Mouse (Mus musculus) common myeloid progenitor, adult 5-6 weeks (primary cell): ENCODE data around the gene Ralgapa2. TPM values are rescaled to one million over a fixed set of nuclear protein-coding genes. Genes with fewer than 3 reads are reported as not detected.

Experiments
- ATAC-seq: replicated peaks from 2 replicates; pipeline ENCODE4 v1.8.0; 2016; ENCODE audit warnings: low read depth, mild to moderate bottlenecking, moderate TSS enrichment, inconsistent platforms; ENCODE audit not compliant: poor library complexity, severe bottlenecking
- total RNA-seq: library from RNA; stranded (forward); fragments of 200-1000, 187-1606 nt; gene quantifications from 2 replicates; pipeline ENCODE4 v1.2.3, GENCODE M21; 2017

Ralgapa2 gene
- total RNA-seq, 1 experiment from 2014 or later: 24.2 TPM

DNA sequence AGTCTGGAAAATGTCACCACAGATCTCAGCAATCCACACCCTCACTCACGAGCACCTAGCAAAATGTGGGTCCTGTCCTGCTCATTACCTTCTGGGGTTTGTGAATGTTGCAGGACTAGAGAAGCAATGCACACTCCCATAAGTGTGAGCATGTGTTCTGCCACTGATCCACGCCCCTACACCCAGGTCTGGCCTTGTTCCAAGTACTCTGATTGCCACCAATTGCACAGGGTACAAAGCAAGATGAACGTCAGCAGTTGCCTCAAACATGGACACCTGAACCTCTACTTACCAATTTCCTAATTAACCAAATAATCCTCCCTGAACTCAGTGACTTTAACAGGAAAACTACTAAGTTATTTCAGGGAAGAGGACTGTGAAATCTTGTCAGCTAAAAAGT, 68.1 kb downstream of the Ralgapa2 start:
- ATAC-seq: no peak

DNA sequence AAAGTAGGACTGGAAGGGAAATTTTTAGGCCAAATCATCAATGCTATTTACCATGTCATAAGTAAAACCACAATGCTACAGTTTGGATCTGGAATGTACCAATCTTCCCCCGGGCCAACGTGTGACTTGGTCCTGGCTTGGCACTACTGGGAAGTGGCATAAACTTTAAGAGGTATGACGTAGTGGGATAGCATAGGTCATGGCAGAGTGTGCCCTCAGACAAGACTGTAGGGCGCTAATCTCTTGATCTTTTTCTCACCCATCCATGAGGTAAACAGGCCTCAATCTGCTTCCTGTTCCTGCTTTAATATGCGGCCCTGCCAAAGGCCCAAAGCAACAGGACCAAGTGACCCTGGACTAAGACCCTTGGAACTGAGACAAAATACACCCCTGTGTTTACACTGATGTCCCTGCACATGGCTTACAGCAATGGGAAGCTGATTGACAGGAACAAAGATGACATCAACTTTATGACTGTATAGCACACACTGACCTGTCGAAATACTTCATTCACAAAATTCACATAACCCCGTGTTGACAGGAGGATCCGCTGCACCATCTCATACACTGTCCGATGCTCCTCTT, 68.8 kb downstream of the Ralgapa2 start:
- ATAC-seq: no peak

DNA sequence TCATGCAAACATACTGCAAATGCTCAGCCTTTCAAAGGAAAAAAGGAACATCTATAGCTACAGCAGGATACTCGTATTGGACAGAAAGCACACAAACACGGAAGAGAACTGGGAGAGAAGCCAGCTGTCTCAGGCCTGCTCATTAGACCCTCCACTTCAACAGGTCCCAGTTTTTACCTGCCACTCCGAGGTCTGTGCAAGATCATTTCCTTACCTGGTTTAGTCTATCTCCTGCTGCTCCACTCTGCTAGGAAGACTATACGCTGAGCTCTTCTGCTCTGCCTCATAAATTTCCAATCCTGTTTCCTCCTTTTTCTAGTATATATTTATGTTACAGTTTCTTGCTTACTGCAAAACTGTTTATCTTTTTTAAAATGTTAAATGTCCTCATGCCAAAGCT, 70.4 kb downstream of the Ralgapa2 start:
- no peak for ATAC-seq

DNA sequence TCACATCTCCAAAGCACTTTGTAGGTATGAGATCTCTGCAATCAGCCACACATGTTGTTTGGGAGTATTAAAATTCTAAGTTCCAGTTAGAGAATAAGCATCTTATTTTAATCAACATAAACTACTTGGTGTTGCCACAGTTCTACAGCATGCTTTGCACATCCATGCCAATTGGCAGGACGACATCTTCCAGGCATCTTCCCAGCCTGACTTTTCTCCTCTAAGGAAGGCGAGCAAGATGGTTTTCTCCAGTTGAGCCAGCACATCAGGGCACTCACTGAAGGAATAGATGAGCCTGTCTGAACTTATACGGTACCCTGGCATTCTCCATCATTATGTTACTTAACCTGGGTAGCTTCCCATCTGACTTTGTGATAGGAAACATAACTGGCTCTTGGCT, 83.4 kb downstream of the Ralgapa2 start:
- no peak for ATAC-seq

DNA sequence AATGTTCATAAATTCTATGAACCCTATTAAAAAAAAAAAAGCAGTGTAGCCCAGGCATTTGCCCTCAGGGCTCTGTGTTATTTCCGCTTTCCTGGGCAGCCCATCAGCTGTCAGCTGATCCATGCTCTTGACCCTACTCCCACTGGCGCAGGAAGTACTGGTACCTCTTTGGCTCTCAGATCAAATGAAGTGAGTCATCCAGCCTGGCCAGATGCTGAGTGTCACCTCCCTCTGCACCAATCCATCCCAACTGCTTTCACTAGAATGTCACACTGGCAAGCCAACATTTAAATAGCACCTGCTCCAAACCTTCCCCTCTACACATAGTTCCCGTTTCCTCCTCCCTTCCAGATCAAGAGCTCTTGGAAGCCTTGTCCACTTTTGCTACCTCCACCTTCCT, 84.8 kb downstream of the Ralgapa2 start:
- ATAC-seq: no peak

DNA sequence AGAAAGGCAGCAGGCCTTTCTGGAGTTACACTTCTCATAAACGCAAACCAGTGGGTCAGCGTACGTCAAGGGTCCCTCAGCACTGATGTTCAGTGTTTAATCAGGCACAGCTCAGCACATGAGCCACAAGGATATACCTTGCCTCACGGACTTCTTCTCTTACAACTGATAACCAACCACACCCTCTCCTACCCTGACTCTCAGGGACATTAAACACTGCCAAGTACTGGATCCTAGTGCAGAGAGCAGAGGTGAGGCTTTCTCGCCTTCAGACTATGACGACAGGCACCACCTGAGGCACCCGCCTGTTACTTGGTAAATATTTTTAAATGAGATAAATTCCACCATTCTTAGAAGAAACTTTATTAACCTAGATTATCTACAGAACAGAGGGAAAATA, 85.8 kb downstream of the Ralgapa2 start:
- no peak for ATAC-seq

DNA sequence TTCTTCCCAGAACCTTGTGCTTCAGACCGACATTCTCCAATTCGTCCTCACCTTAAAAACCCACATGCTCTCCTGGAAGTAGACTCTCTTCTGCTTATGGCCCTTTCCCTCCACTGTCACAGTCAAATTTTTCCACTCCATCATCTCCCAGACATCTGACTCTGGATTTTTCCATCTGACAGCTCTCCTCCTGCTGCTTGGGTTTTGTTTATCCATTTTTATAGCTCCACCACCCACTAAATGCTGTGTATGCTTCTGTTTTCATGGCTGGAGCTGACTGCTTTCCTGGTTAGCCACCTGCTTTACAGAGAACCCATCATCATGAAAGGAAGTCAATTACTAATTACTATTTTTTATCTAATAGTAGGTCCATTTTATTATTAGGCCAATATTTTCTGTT, 86.9 kb downstream of the Ralgapa2 start:
- no peak for ATAC-seq

DNA sequence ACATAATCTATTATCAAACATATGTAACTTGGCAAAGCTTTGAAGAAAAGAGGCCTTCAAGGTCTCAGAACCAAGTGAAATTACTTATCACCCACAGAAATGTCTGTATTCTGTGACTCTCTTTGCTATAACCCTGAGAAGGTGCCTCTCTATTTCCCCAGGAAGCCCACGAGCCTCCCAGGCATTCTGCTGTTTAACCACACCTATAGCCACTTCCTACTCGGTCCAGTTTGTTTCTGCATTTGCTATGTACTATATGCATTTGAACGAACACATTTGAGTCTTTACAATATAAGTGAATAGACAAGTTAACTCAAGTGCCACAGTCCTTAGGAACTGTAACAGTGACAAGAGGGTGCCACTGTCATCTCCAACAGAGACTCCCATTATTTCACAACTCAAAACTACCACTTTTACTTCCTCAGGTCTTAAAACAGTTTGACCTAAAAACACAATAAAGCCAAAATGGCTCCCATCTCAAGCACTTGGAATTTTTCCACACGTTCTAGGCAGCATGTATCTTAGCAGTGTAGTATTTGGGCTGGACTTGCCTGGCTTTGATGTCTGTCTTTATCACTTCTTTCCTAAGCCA, 88.3 kb downstream of the Ralgapa2 start:
- ATAC-seq: peak; percentile 68

DNA sequence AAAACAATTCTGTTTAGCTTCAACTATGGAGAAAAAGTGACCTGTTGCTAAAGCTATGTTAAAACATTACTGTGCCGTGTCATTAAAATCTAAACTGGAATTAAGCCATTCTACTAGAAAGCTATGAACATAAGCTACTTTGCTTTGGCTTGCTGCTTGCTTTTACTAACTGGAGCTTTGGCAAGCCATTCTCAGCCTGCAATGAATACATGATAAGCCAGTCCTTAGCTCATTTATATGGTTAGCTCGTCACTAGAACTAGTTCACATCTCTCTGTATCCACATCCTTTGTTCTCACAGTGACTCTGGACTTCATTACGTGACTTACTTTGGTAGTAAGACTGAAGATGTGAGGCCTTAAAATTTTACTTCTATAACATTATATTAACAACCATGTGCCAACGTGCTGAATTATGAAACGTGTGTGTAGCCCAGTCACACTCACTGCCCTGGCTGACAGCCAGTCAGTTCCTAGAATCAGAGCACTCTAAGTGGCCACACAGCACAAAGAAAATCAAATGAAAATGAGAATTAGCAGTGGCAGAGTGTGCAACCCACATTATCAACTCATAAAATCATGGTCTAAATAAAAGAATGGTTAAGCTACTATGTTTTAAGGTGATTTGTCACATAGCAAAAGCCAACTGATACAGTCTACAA, 89.0 kb downstream of the Ralgapa2 start:
- ATAC-seq: no peak

DNA sequence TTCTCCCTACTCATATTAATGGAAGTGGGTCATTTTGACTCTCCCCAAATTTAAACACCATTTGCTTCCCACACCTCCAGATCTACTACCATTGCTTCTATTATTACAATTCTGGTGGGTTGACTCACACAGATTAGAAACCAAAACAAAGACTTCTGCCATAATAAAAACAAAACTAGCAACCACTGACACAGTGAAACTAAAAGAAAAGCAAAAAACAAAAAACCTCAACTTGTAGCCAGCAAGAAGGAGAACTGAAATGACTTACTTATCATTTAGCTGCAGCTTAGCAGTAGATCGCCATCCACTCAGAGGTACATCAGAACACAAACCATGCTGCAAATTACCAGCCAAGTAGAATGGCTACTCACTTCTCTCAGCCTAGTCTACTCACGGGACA, 95.9 kb downstream of the Ralgapa2 start:
- no peak for ATAC-seq

DNA sequence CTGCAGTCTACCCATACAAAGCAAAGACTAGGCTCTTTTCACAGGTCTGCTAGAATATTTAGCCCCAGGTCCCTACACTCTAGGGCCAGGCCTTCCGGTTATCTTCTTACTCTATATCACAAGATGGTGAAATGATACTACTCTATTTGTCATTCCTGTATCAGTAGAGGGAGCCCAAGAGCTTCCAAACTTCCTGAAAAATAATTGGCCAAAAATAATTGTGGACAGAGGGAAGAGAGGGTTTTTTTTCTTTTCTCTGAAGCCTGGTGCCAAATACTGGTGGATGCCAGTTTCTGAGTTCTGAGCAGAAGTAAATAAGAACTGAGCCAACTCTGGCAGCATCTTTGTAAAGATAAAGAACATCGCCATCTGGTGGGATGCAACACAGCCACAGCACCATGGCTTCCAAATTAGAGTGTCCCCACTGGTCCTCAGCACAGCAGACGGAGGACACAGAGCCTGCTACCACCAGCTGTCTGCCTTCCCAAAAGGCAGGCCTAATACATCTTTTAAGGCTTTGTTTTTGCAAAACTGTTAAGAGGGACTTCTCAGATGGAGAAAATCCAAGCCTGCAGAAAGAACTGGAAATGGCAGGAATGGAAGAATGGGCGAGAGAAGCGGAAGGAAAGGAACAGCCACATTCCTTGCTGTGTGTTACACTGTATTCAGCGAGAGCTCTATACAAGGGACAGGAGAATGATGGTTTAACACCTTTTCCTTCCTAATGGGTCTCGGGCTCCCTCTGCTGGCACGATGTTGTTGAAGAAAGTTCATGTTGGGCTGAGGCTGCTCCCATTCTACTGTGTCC, 97.5 kb downstream of the Ralgapa2 start:
- ATAC-seq: peak; percentile 91

DNA sequence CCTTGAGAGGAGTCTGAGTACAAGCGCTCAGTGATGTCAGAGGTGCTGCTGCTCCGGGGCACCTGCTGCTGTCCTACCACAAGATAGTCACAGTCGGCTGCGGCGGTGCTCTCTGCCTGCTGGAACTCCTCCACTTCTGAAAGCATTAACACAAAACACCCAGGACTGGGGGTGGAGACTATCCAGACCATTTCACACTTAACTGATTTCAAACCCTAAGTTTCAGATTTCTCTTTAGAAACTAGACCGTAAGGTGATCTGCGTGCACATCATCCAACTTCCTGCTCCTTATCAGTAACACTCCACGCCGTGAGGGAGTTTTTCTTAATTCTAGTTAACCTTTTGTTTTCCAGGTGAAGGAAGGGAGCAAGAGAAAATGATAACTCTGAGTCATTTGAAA, 99.4 kb downstream of the Ralgapa2 start:
- no peak for ATAC-seq

DNA sequence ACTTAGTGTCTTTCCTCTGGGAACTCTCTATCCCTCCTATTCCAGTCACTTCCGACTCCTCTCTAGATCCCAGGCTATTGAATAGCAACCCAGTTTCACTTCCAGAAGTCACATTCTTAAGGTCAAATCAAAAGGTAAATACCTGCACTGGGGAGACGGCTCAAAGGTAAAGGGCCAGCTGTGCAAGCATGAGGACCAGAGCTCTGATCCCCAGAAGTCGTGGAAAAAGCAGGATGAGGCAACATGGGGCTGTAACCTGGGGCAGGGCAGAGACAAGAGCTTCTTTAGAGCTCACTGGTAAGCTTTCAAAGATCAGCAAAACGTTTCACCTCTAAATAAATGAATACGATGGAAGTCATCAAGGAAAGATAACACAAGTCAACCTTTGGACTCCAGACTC, 100.2 kb downstream of the Ralgapa2 start:
- no peak for ATAC-seq

DNA sequence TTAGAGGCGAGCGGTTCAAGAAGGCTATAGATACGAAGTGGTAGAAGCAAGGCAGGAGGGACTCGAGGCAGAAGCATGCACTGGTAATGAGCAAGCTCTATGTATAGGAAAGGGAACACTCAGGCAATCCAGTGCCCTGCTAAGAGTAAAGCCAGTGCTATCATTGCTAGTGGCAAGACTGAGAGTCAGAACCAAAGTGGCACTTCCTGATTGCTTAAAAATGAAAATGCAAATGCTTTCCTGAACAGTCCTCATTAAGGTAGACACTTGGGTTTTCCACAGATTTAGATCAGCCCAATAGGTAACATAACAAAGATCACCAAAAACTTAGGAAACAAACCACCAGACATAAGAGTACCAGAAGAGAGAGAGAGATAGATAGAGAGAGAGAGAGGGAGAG, 105.1 kb downstream of the Ralgapa2 start:
- no peak for ATAC-seq

DNA sequence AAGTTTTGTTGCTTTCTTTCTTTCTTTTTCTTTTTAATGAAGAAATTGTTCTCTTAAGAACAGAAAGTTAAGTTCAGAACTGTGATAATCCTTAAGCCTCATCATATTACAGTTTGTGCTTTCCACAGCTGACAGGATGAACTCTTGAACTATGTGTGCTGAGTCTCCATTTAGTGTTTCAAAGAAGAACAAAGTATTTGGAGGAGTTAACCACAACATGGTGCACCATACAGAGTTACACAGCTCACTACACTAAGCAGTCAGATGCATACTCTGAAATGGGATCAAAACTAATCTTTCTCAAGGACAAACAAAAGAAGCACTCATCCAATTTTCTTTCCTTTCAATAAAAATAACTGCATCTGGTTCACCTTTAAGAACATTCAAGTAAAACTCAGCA, 110.6 kb downstream of the Ralgapa2 start:
- ATAC-seq: no peak

DNA sequence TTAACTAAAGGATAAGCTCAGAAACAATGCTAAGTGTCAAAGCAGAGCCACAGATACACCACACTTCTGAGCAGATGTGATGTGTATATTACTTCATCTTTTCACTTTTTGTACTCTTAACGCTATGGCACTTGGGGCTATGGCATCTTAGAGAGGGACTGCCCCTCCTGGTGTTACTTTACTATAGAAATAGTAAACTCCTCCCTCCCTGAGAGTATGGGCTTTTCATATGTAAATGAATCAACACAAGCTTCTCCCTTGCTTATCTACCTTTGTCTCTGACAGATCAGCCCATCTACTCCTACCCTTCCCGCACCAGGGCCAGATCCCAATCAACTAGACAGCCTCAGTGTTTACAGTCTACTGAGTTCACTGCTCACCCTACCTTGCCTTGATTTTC, 111.4 kb downstream of the Ralgapa2 start:
- ATAC-seq: no peak

DNA sequence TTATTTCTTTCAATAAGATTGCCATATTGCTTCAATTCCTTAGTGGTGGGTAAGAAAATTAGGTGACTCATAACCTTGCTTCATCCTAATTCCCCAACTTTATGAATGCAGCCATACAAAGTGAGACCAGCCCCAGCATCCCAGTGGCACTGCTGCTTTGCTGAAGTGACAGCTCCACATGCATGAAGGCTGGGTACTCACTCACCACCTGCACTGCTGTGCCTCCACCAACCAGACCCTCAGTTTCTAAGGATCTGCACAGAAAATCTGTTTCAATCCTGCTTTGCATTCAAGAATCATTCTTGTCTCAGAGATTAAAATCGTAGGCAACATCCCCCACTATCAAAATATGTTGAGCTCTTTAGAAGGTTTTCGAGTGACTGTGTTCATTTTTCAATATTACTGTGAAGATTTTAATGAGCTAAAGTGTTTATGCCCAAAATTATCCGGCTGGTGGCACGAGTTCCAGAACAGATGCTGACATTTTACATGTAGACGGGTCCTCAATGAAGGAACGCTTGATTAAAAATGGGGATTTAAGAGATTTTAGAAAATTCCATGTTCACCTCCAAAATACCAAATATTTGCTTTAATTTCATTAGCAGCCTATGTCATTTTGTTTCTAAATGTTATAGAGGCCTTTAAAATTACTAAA, 113.8 kb downstream of the Ralgapa2 start:
- no peak for ATAC-seq

DNA sequence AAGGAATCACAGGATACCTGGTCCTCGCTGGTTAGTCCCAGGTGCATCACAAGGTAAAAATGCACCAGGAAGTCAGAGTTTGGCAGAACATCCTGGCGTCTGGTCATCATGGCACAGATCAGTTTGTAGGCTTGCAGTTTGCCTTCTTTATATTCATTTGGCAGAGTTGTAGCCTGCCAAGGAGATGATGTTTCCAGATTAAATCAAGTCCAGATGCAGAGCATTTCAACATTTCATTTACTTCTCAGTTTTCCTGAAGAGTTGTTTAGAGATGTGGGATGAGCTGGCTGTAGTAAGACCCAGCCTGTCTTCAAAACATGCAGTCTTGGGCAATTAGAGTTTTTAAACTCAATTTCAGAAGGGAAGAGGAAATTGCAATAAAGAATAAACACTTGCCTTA, 124.9 kb downstream of the Ralgapa2 start:
- ATAC-seq: no peak

DNA sequence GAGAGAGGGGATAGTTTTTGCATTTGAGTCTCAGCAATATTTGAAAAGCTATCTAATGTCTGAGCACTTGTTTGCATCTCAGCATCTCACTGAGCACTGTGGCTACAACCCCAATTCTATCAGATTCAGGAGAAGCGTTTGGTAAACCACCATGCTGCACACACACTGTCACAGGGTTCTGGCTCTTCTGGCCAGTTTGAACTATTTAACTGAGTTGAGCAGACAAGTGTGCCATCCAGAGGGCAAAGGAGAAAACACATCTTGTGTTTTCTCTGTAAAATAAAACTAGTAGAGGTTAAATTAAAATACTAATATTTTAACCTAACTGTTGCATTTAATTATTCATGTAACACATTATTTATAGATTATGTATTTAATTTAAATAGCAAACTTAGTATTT, 127.6 kb downstream of the Ralgapa2 start:
- ATAC-seq: peak; percentile 54; the same call in 1 of the 2 replicates

DNA sequence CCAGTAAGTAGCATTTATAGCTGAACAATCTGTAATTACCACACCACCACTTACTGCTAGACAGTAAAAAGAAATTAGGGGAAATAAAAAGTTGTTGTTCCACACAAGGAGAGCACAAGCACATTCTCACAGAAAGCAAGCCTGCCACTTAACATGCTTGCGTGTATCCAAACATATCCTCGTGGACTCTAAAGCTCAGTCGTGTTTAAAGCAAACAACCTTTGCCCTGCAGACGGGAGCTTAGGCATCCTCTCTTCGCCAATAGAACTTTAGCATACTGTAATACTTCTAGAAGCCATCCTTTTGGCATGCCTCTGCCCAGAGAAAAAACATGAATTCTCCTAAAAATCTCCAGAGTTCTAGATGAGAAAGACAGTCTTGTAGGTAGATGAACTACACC, 135.9 kb downstream of the Ralgapa2 start:
- no peak for ATAC-seq

DNA sequence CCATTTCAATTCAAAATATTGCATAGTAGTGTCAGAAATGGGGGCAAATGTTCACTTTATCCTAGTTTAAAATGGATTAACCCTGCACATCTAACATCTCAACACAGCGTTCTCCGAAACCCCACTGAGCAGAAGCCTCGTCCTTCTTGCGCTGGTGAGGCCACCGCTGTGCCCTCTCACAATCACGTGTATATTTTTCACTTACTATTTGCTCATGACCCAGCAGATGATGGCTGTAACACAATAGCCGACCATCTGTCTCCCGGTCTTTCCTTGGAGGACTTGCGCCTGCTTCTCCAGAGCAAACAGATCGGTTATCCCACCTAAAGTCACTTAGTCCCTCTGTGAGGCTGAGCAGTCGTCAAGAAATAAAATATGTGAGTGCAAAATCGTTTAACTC, 146.0 kb downstream of the Ralgapa2 start:
- no peak for ATAC-seq
